Comparison of ENCODE assay signal across 8 mouse cellular contexts in the genomic region with DNA sequence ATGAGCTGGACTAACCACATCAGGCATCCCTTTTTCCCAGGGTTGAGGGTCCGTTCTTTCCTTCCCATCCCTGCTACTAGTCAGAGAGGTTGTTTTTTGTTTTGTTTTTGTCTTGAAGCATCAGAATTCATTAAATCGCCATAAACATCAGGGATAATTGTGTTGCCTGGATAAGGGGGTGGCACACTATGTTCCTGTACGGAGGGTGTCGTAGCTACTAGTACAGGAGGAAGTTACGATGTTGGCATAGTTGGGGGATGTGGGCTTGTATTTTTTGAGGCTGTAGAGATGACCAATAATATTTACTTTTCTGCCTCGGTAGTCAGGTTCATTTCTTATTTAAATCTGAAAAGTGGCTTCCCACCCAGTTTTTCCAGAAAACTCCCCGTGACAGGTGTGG. TPM values are rescaled to one million over a fixed set of nuclear protein-coding genes. Genes with fewer than 3 reads are reported as not detected.
DNase-seq lines count a peak whose midpoint lies in the region; ATAC-seq and TF ChIP-seq lines count a peak whose summit lies in the region.

No protein-coding gene starts in this region.

- peak; percentile 7 for DNase-seq in embryo, embryonic 9.5 days (ENCODE audit: extremely low spot score)
- no peak for DNase-seq in embryo, embryonic 11 days
- DNase-seq in MN1 (ENCODE audit: low spot score): peak; percentile 46
- peak; percentile 31 for DNase-seq in hindbrain, embryonic 11.5 days (ENCODE audit: low spot score)
- peak; percentile 51 for DNase-seq in lung, postnatal 0 days (ENCODE audit: low spot score)
- no peak for DNase-seq in right cerebral cortex, postnatal 10 days (ENCODE audit: low spot score in 2 of 2)
- DNase-seq in right cerebral cortex, adult 18-20 months: no peak
- DNase-seq in frontal cortex, postnatal 25 days (ENCODE audit: low spot score in 2 of 2): no peak

- peak overlapping the region; percentile 52 for H3K4me3 ChIP-seq in hindbrain, embryonic 11.5 days (ENCODE audit: low read depth, low read length)
- H3K4me3 ChIP-seq in lung, postnatal 0 days (ENCODE audit: low read depth, low read length): peak overlapping the region; percentile 70

- no peaks in the 10 kb centered on the region for H3K36me3 ChIP-seq in hindbrain, embryonic 11.5 days (ENCODE audit: control insufficient read depth, insufficient read depth, low read length)
- H3K36me3 ChIP-seq in lung, postnatal 0 days (ENCODE audit: insufficient read depth, low read length): no peaks in the 10 kb centered on the region

- H3K4me2 ChIP-seq in hindbrain, embryonic 11.5 days (replicated peaks; ENCODE audit: low read depth, low read length): peak overlapping the region; percentile 93
- H3K4me2 ChIP-seq in lung, postnatal 0 days (replicated peaks; ENCODE audit: low read depth, low read length): peak overlapping the region; percentile 90

- no peaks in the 10 kb centered on the region for H3K9me3 ChIP-seq in hindbrain, embryonic 11.5 days (ENCODE audit: control insufficient read depth, low read length)
- no peaks in the 10 kb centered on the region for H3K9me3 ChIP-seq in lung, postnatal 0 days (ENCODE audit: low read length)

- 9% methylated on average over 7 of the region's 7 CpGs for WGBS in hindbrain, embryonic 11.5 days
- WGBS in lung, postnatal 0 days: 3% methylated on average over 7 of the region's 7 CpGs

- no peak overlapping the region for H3K27ac ChIP-seq in hindbrain, embryonic 11.5 days (ENCODE audit: low read depth, low read length)
- peak overlapping the region; percentile 93 for H3K27ac ChIP-seq in lung, postnatal 0 days (ENCODE audit: low read length)

- peaks cover 29% of the 10 kb centered on the region for H3K27me3 ChIP-seq in hindbrain, embryonic 11.5 days (ENCODE audit: control insufficient read depth, insufficient read depth, low read length)
- H3K27me3 ChIP-seq in lung, postnatal 0 days (replicated peaks; ENCODE audit: insufficient read depth, low read length): no peaks in the 10 kb centered on the region

- H3K4me1 ChIP-seq in hindbrain, embryonic 11.5 days (replicated peaks; ENCODE audit: control insufficient read depth, insufficient read depth, low read length): 0 out of 2 replicates have a peak, but pooled peaks cover 4% of the 10 kb centered on the region
- H3K4me1 ChIP-seq in lung, postnatal 0 days (ENCODE audit: insufficient read depth, low read depth, low read length): peaks cover 18% of the 10 kb centered on the region; the same call in 1 of the 2 replicates

- TF ChIP-seq EP300 in lung, postnatal 0 days (IDR thresholded peaks at IDR 0.05): no peak

- no peak overlapping the region; the same call in 1 of the 2 replicates for H3K9ac ChIP-seq in hindbrain, embryonic 11.5 days (ENCODE audit: low read depth, low read length)
- peak overlapping the region; percentile 67 for H3K9ac ChIP-seq in lung, postnatal 0 days (replicated peaks; ENCODE audit: low read depth)

- TF ChIP-seq CTCF in lung, postnatal 0 days (IDR thresholded peaks at IDR 0.05): no peak

- ATAC-seq in hindbrain, embryonic 11.5 days (ENCODE audit: low FRiP score): no peak
- ATAC-seq in lung, postnatal 0 days: no peak

RNA-seq across cellular contexts. Expression of gene Dgka, which starts 1.4 kb away (rescaled TPM):
- polyA plus RNA-seq in hindbrain, embryonic 11.5 days (2014; fragmentation: Nextera tagmentation; extraction: Ambion mirVana): 5.0 and 6.2 TPM in 2 replicates
- 16.8 and 17.9 TPM in 2 replicates for polyA plus RNA-seq in lung, postnatal 0 days (2015; fragmentation: Nextera tagmentation; extraction: Ambion mirVana)

RNA-seq across cellular contexts. Expression of gene Pym1, which starts 4.5 kb away (rescaled TPM):
- polyA plus RNA-seq in hindbrain, embryonic 11.5 days (2014; fragmentation: Nextera tagmentation; extraction: Ambion mirVana): 44.5 and 48.3 TPM in 2 replicates
- 23.4 and 24.9 TPM in 2 replicates for polyA plus RNA-seq in lung, postnatal 0 days (2015; fragmentation: Nextera tagmentation; extraction: Ambion mirVana)

RNA-seq across cellular contexts. Expression of gene Cdk2, which starts 38.4 kb away (rescaled TPM):
- polyA plus RNA-seq in hindbrain, embryonic 11.5 days (2014; fragmentation: Nextera tagmentation; extraction: Ambion mirVana): 75.2 and 86.5 TPM in 2 replicates
- polyA plus RNA-seq in lung, postnatal 0 days (2015; fragmentation: Nextera tagmentation; extraction: Ambion mirVana): 33.9 and 34.7 TPM in 2 replicates

RNA-seq across cellular contexts. Expression of gene Pmel, which starts 39.2 kb away (rescaled TPM):
- 4.5 and 5.8 TPM in 2 replicates for polyA plus RNA-seq in hindbrain, embryonic 11.5 days (2014; fragmentation: Nextera tagmentation; extraction: Ambion mirVana)
- polyA plus RNA-seq in lung, postnatal 0 days (2015; fragmentation: Nextera tagmentation; extraction: Ambion mirVana): 1.0 and 1.4 TPM in 2 replicates

RNA-seq across cellular contexts. Expression of gene Rab5b, which starts 47.2 kb away (rescaled TPM):
- polyA plus RNA-seq in hindbrain, embryonic 11.5 days (2014; fragmentation: Nextera tagmentation; extraction: Ambion mirVana): 76.0 and 83.0 TPM in 2 replicates
- polyA plus RNA-seq in lung, postnatal 0 days (2015; fragmentation: Nextera tagmentation; extraction: Ambion mirVana): 69.1 and 71.8 TPM in 2 replicates

Comparison
In these comparisons a context has a peak if more than half of its experiments do, and no peak if none do; other contexts are left out.
1. DNase-seq: peak in embryo, embryonic 9.5 days (single experiment), MN1 (single experiment), hindbrain, embryonic 11.5 days (single experiment) and lung, postnatal 0 days (single experiment); none in embryo, embryonic 11 days (single experiment), right cerebral cortex, postnatal 10 days (0 of 2), right cerebral cortex, adult 18-20 months (single experiment) and frontal cortex, postnatal 25 days (0 of 2).